Mouse (Mus musculus) forebrain, embryonic 16.5 days (tissue): ENCODE measurements at regions not wholly inside any gene's neighbourhood (a gene's known extent, or its start where the extent isn't known, plus 50 kb on each side); places are given as distances from the start of the nearest gene placed in this dataset.

Experiments used
- ATAC-seq: fragments of 200-750 bp; cut with Nextera tagmentation; 2 replicates; pipeline ENCODE4 v1.8.0; 2017; ENCODE audit warnings: mild to moderate bottlenecking, moderate library complexity
- H3K27ac ChIP-seq: fragments of 300-500 bp; sonication (generic); 2 replicates; pipeline ENCODE4 v1.5.1; 2014; ENCODE audit warnings: low read length, control low read depth
- H3K27me3 ChIP-seq: fragments of 300-500 bp; sonication (generic); replicated peaks from 2 replicates; pipeline ENCODE4 v1.6.1; 2014; ENCODE audit warnings: low read length; ENCODE audit not compliant: control insufficient read depth, insufficient read depth
- H3K36me3 ChIP-seq: fragments of 300-500 bp; sonication (generic); 2 replicates; pipeline ENCODE4 v1.6.1; 2014; ENCODE audit not compliant: control insufficient read depth, insufficient read depth
- H3K4me1 ChIP-seq: fragments of 300-500 bp; sonication (generic); replicated peaks from 2 replicates; pipeline ENCODE4 v1.6.1; 2014; ENCODE audit warnings: low read length; ENCODE audit not compliant: control insufficient read depth, insufficient read depth
- H3K4me2 ChIP-seq: fragments of 300-500 bp; sonication (generic); 2 replicates; pipeline ENCODE4 v1.6.1; 2014; ENCODE audit warnings: mild to moderate bottlenecking, low read length, control low read depth
- H3K4me3 ChIP-seq: fragments of 300-500 bp; sonication (generic); replicated peaks from 2 replicates; pipeline ENCODE4 v1.5.1; 2014; ENCODE audit warnings: mild to moderate bottlenecking, low read length, control low read depth
- H3K9ac ChIP-seq: fragments of 300-500 bp; sonication (generic); replicated peaks from 2 replicates; pipeline ENCODE4 v1.6.1; 2014; ENCODE audit warnings: low read depth, low read length, control low read depth
- H3K9me3 ChIP-seq: fragments of 300-500 bp; sonication (generic); 2 replicates; pipeline ENCODE4 v1.6.1; 2016; ENCODE audit warnings: low read length; ENCODE audit not compliant: control insufficient read depth
- WGBS: fragments of 180-500 bp; shearing (Covaris S2); extraction: QIAGEN DNeasy Blood & Tissue Kit; methylation state at CpG from one replicate; pipeline ENCODE4 v1.1.7; 2014; 5-methylcytosine and 5-hydroxymethylcytosine counted together

GRCm38 (mm10) chrX:146317487-146317886 is 644.8 kb upstream of the Htr2c start:
- no peaks in the 10 kb centered on the region for H3K4me1 ChIP-seq
- no peak overlapping the region for H3K4me3 ChIP-seq
- H3K9ac ChIP-seq: no peak overlapping the region
- H3K9me3 ChIP-seq: no peaks in the 10 kb centered on the region
- peak; percentile 70 for ATAC-seq
- no peak overlapping the region for H3K27ac ChIP-seq
- no peaks in the 10 kb centered on the region for H3K36me3 ChIP-seq
- H3K27me3 ChIP-seq: no peaks in the 10 kb centered on the region
- WGBS: 44% methylated on average over 1 of the region's 1 CpGs
- no peak overlapping the region for H3K4me2 ChIP-seq
